Mouse (Mus musculus) bone marrow macrophage, adult 2 months (primary cell): Measurements from ENCODE around the gene Cep57.

ENCODE experiments used
- CTCF ChIP-seq: IDR thresholded peaks from 2 replicates; pipeline ENCODE4 v1.5.1; 2012; ENCODE audit warnings: low read depth, mild to moderate bottlenecking, low read length, moderate library complexity
- POLR2A ChIP-seq: IDR thresholded peaks from 2 replicates; pipeline ENCODE4 v1.6.1; 2012; ENCODE audit warnings: mild to moderate bottlenecking, low read depth, low read length, borderline replicate concordance

DNA sequence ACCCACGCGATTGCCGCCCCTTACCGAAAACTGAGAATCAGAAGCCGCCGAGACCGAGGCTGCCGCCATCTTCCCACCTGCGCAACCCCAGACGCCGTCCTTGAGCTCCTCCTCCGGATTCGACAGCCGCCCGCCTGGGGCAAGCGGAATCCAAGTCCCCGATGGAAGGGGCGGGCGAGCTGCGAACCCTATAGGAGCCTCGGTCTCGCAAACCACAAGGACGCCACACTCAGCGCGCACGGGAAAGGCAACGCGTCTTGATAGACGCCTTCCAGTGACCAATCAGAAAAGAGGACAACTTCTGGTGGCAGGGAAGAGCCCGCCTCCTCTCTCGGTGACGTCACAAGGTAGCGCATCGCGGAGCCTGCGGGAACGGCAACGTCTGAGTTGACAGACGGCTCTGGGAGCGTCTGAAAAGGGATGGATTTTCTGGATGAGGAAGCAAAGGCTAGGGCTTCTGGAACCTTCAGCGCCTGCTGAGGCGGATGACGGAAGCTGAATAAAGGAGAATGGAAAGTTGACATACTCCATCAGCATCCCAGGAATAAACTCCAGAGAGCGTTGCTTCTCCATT, at the start of gene Cep57:
- no peak for TF ChIP-seq CTCF
- no peak for TF ChIP-seq POLR2A
